28 mouse cellular contexts compared by ENCODE assay signal in the genomic region with DNA sequence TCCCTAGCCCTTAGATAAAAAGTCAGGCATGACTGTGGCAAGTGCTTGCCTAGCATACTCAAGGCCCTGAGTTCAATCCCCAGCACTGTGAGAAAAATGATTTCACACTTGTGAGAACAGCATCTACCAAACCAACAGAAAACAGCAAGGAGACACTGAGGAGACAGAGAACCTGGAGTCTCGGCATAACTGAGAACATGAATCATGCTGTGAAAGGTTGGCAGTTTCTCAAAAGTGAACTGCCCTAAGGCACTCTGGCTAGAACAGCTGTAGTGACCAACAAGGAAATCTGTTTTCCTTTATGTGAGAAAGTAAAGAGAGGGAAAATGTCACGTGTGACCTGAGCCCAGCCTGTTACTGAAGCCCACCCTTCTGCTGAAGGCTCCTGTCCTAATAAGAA. TPM values are rescaled to one million over a fixed set of nuclear protein-coding genes. Genes with fewer than 3 reads are reported as not detected.
A peak's percentile ranks its signal among the peaks of the same experiment; 100 is the strongest.
DNase-seq lines count a peak whose midpoint lies in the region; ATAC-seq lines count a peak whose summit lies in the region.
"Had no signal": no experiment of that assay in that cellular context is flagged by ENCODE, and none has a peak within 500 bp of the region (broad histone marks: within the 10 kb centered on the region; RNA-seq: fewer than 3 reads in every experiment).

No protein-coding gene starts in this region.

- no peaks in the 10 kb centered on the region for H3K9me3 ChIP-seq in heart, embryonic 15.5 days (replicated peaks)
- no peaks in the 10 kb centered on the region for H3K9me3 ChIP-seq in midbrain, embryonic 11.5 days (ENCODE audit: control insufficient read depth, low read length)
- H3K9me3 ChIP-seq in midbrain, embryonic 16.5 days (replicated peaks; ENCODE audit: control insufficient read depth, low read length, poor library complexity, severe bottlenecking) = no peaks in the 10 kb centered on the region
- H3K9me3 ChIP-seq: hindbrain, embryonic 13.5 days; megakaryocyte, embryonic 14.5 days; neural tube, embryonic 13.5 days had no signal

- H3K27me3 ChIP-seq in heart, embryonic 15.5 days = no peaks in the 10 kb centered on the region
- no peaks in the 10 kb centered on the region for H3K27me3 ChIP-seq in midbrain, embryonic 11.5 days (ENCODE audit: control insufficient read depth, insufficient read depth, low read length)
- no peaks in the 10 kb centered on the region for H3K27me3 ChIP-seq in midbrain, embryonic 16.5 days (ENCODE audit: control insufficient read depth, insufficient read depth, low read depth, low read length)
- H3K27me3 ChIP-seq: hindbrain, embryonic 13.5 days; neural tube, embryonic 13.5 days had no signal

- no peak for DNase-seq in heart, postnatal 25 days (ENCODE audit: low spot score)
- peak; percentile 57 for DNase-seq in midbrain, embryonic 11.5 days (ENCODE audit: low spot score, missing footprints)
- DNase-seq in NIH3T3 (ENCODE audit: low read depth) = peak; percentile 92
- DNase-seq in fibroblast of lung, adult 2 months (ENCODE audit: low read depth) = peak; percentile 66
- no peak for DNase-seq in right cerebral cortex, postnatal 25 days
- DNase-seq in gastrocnemius, adult 8-10 months (ENCODE audit: low spot score in 2 of 2) = no peak
- DNase-seq: adrenal gland, postnatal 10 days; cerebellum, adult 11-12 months; cerebellum, postnatal 14 days; gastrocnemius, adult 2 months; heart, postnatal 14 days; kidney, adult 18-20 months; kidney, postnatal 25 days; lung, embryonic 14.5 days; lung, postnatal 36 days; midbrain, embryonic 14.5 days; thymus, adult 2 months had no signal

- ATAC-seq in heart, embryonic 15.5 days (replicated peaks; ENCODE audit: insufficient number of reproducible peaks, insufficient read depth, low FRiP score, low read depth) = 0 out of 2 replicates have a peak, but pooled peaks have one; percentile 53
- no peak for ATAC-seq in midbrain, embryonic 11.5 days (ENCODE audit: low FRiP score)
- ATAC-seq in midbrain, embryonic 16.5 days = no peak
- ATAC-seq: forebrain, embryonic 14.5 days; inflammation-experienced regulatory T-cells, adult 6 months had no signal

- no peak overlapping the region for H3K9ac ChIP-seq in heart, embryonic 15.5 days
- no peak overlapping the region for H3K9ac ChIP-seq in midbrain, embryonic 11.5 days (ENCODE audit: low read length)
- no peak overlapping the region for H3K9ac ChIP-seq in midbrain, embryonic 16.5 days (ENCODE audit: low read depth, low read length)
- H3K9ac ChIP-seq: hindbrain, embryonic 13.5 days; liver, embryonic 14.5 days; lung, embryonic 14.5 days; neural tube, embryonic 13.5 days had no signal

- no peak overlapping the region for H3K4me3 ChIP-seq in heart, embryonic 15.5 days
- no peak overlapping the region for H3K4me3 ChIP-seq in midbrain, embryonic 11.5 days (ENCODE audit: low read depth, low read length)
- H3K4me3 ChIP-seq in midbrain, embryonic 16.5 days (ENCODE audit: low read depth, low read length) = no peak overlapping the region
- H3K4me3 ChIP-seq: gastrocnemius, adult 2 months; hindbrain, embryonic 13.5 days; layer of hippocampus, adult 2 months; megakaryocyte, embryonic 14.5 days; neural tube, embryonic 13.5 days had no signal

- 0 out of 2 replicates have a peak, but pooled peaks cover 5% of the 10 kb centered on the region for H3K4me1 ChIP-seq in heart, embryonic 15.5 days (replicated peaks)
- H3K4me1 ChIP-seq in midbrain, embryonic 11.5 days (ENCODE audit: control insufficient read depth, insufficient read depth, low read length) = no peaks in the 10 kb centered on the region
- no peaks in the 10 kb centered on the region for H3K4me1 ChIP-seq in midbrain, embryonic 16.5 days (ENCODE audit: control insufficient read depth, insufficient read depth, low read length)
- H3K4me1 ChIP-seq: neural tube, embryonic 13.5 days had no signal

- intact Hi-C loops in heart, postnatal 25 days (cut with DNase I) = loop anchor here (5.0 kb wide), 2 partner anchors 154 to 169 kb away; partner anchors contain the start of gene Uckl1

- 45% methylated on average over 2 of the region's 2 CpGs for WGBS in heart, embryonic 15.5 days
- 76% methylated on average over 2 of the region's 2 CpGs for WGBS in midbrain, embryonic 11.5 days
- 64% methylated on average over 2 of the region's 2 CpGs for WGBS in midbrain, embryonic 16.5 days

- H3K4me2 ChIP-seq in heart, embryonic 15.5 days = no peak overlapping the region
- H3K4me2 ChIP-seq in midbrain, embryonic 11.5 days = no peak overlapping the region
- no peak overlapping the region for H3K4me2 ChIP-seq in midbrain, embryonic 16.5 days (ENCODE audit: low read length)
- H3K4me2 ChIP-seq: heart, embryonic 11.5 days; hindbrain, embryonic 13.5 days; lung, embryonic 14.5 days; neural tube, embryonic 13.5 days had no signal

- H3K36me3 ChIP-seq in heart, embryonic 15.5 days = no peaks in the 10 kb centered on the region; the same call in 1 of the 2 replicates
- H3K36me3 ChIP-seq in midbrain, embryonic 11.5 days (ENCODE audit: control insufficient read depth, insufficient read depth, low read length) = no peaks in the 10 kb centered on the region
- H3K36me3 ChIP-seq in midbrain, embryonic 16.5 days (ENCODE audit: control insufficient read depth, insufficient read depth, low read length) = no peaks in the 10 kb centered on the region
- H3K36me3 ChIP-seq: neural tube, embryonic 13.5 days had no signal

- H3K27ac ChIP-seq in heart, embryonic 15.5 days = no peak overlapping the region
- H3K27ac ChIP-seq in midbrain, embryonic 11.5 days (ENCODE audit: low read depth, low read length) = no peak overlapping the region
- H3K27ac ChIP-seq in midbrain, embryonic 16.5 days (ENCODE audit: low read length) = no peak overlapping the region
- H3K27ac ChIP-seq: gastrocnemius, adult 2 months; hindbrain, embryonic 13.5 days; layer of hippocampus, adult 2 months; liver, embryonic 14.5 days; neural tube, embryonic 13.5 days; stomach, postnatal 0 days had no signal

RNA-seq across cellular contexts. Expression of gene Lime1, which starts 33.3 kb away (rescaled TPM):
- polyA plus RNA-seq in heart, embryonic 15.5 days (2015; fragmentation: Nextera tagmentation; extraction: Ambion mirVana) = 12.0 and 18.9 TPM in 2 replicates
- 1 to 10 TPM; 7.0 to 7.4 TPM for total RNA-seq in heart, postnatal 25 days (2021)
- polyA plus RNA-seq in midbrain, embryonic 11.5 days (2014; fragmentation: Nextera tagmentation; extraction: Ambion mirVana) = 19.7 TPM in 2 replicates
- polyA plus RNA-seq in midbrain, embryonic 16.5 days (2015; fragmentation: Nextera tagmentation; extraction: Ambion mirVana) = 61.4 and 65.9 TPM in 2 replicates
- 1 to 10 TPM; 2.2 to 4.0 (median 3.0) TPM for total RNA-seq in gastrocnemius, adult 8-10 months (2022)

RNA-seq across cellular contexts. Expression of gene Zbtb46, which starts 46.1 kb away (rescaled TPM):
- 8.6 and 10.4 TPM in 2 replicates for polyA plus RNA-seq in heart, embryonic 15.5 days (2015; fragmentation: Nextera tagmentation; extraction: Ambion mirVana)
- total RNA-seq in heart, postnatal 25 days (2021) = 10 to 100 TPM; 10.1 to 14.2 TPM
- polyA plus RNA-seq in midbrain, embryonic 11.5 days (2014; fragmentation: Nextera tagmentation; extraction: Ambion mirVana) = 16.2 and 16.5 TPM in 2 replicates
- 21.6 and 26.2 TPM in 2 replicates for polyA plus RNA-seq in midbrain, embryonic 16.5 days (2015; fragmentation: Nextera tagmentation; extraction: Ambion mirVana)
- total RNA-seq in gastrocnemius, adult 8-10 months (2022) = 1 to 10 TPM; 3.3 to 5.3 (median 4.1) TPM

RNA-seq across cellular contexts. Expression of gene Arfrp1, which starts 47.9 kb away (rescaled TPM):
- 53.2 and 59.4 TPM in 2 replicates for polyA plus RNA-seq in heart, embryonic 15.5 days (2015; fragmentation: Nextera tagmentation; extraction: Ambion mirVana)
- 10 to 100 TPM; 54.3 to 54.9 TPM for total RNA-seq in heart, postnatal 25 days (2021)
- 54.2 and 60.9 TPM in 2 replicates for polyA plus RNA-seq in midbrain, embryonic 11.5 days (2014; fragmentation: Nextera tagmentation; extraction: Ambion mirVana)
- polyA plus RNA-seq in midbrain, embryonic 16.5 days (2015; fragmentation: Nextera tagmentation; extraction: Ambion mirVana) = 84.7 and 93.0 TPM in 2 replicates
- 10 to 100 TPM; 20.9 to 25.1 (median 23.8) TPM for total RNA-seq in gastrocnemius, adult 8-10 months (2022)

RNA-seq across cellular contexts. Expression of gene Zgpat, which starts 48.4 kb away (rescaled TPM):
- 24.1 and 32.2 TPM in 2 replicates for polyA plus RNA-seq in heart, embryonic 15.5 days (2015; fragmentation: Nextera tagmentation; extraction: Ambion mirVana)
- total RNA-seq in heart, postnatal 25 days (2021) = 10 to 100 TPM; 18.3 to 21.2 TPM
- 34.5 and 36.8 TPM in 2 replicates for polyA plus RNA-seq in midbrain, embryonic 11.5 days (2014; fragmentation: Nextera tagmentation; extraction: Ambion mirVana)
- polyA plus RNA-seq in midbrain, embryonic 16.5 days (2015; fragmentation: Nextera tagmentation; extraction: Ambion mirVana) = 88.7 and 94.5 TPM in 2 replicates
- 10 to 100 TPM in 2 of 4 experiments, 1 to 10 TPM in 2; 9.3 to 11.2 (median 10.3) TPM for total RNA-seq in gastrocnemius, adult 8-10 months (2022)

Comparison
In these comparisons a context has a peak if more than half of its experiments do, and no peak if none do; other contexts are left out.
1. DNase-seq: peak in midbrain, embryonic 11.5 days (single experiment), NIH3T3 (single experiment) and fibroblast of lung, adult 2 months (single experiment); none in heart, postnatal 25 days (single experiment), right cerebral cortex, postnatal 25 days (single experiment) and gastrocnemius, adult 8-10 months (0 of 2).